Mouse (Mus musculus): ENCODE data around the gene Wdr76. TPM values are rescaled to one million over a fixed set of nuclear protein-coding genes. Genes with fewer than 3 reads are reported as not detected.

Wdr76 gene
- polyA plus RNA-seq, 1 experiment from 2014 or later: 6.9 TPM

- Histone ChIP-seq H3K27ac (ENCODE audit: low read length) (no peak overlapping the region), H3K36me3 (ENCODE audit: control insufficient read depth, insufficient read depth, low read length) (no peaks in the 10 kb centered on the region), H3K4me2 (ENCODE audit: low read depth, low read length) (no peak overlapping the region), H3K9me3 (replicated peaks; ENCODE audit: control insufficient read depth, low read length) (no peaks in the 10 kb centered on the region), H3K4me1 (ENCODE audit: control insufficient read depth, insufficient read depth, low read length) (peaks cover 19% of the 10 kb centered on the region), H3K9ac (ENCODE audit: low read length) (no peak overlapping the region), H3K27me3 (ENCODE audit: control insufficient read depth, insufficient read depth, low read length) (no peaks in the 10 kb centered on the region), H3K4me3 (replicated peaks; ENCODE audit: low read length) (no peak overlapping the region)
- no peak for ATAC-seq (ENCODE audit: insufficient read depth, low FRiP score)
- 59% methylated on average over 13 of the region's 13 CpGs for WGBS
Measured at GRCm38 (mm10) chr2:121583468-121584116, 77.1 kb downstream of the Wdr76 start.

DNA sequence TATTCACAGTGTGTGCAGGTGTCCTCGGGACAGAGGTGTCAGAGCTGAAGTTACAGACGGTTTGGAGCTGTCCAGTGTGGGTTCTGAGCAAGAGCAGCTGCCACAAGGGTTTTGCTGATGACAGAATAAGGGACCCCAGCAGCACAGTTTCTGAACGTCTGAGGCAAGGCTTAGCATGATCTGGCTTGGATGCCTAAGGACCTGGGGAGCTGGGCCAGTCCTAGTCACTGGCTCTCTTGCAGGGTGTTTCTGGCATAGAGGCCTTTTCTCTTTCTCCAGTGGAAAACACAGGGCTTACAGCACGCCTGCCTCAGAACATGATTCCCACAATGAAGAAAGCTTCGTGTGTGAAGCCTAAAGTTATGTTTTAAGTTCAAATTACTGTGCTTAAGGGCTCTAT lies 78.2 kb downstream of the Wdr76 start:
- WGBS: 50% methylated on average over 5 of the region's 5 CpGs
- no peaks in the 10 kb centered on the region for H3K27me3 ChIP-seq (ENCODE audit: control insufficient read depth, insufficient read depth, low read length)
- H3K4me1 ChIP-seq (ENCODE audit: control insufficient read depth, insufficient read depth, low read length): peaks cover 20% of the 10 kb centered on the region
- no peak overlapping the region for H3K27ac ChIP-seq (ENCODE audit: low read length)
- no peak overlapping the region for H3K9ac ChIP-seq (ENCODE audit: low read length)
- no peak for ATAC-seq (ENCODE audit: insufficient read depth, low FRiP score)
- no peaks in the 10 kb centered on the region for H3K36me3 ChIP-seq (ENCODE audit: control insufficient read depth, insufficient read depth, low read length)
- H3K9me3 ChIP-seq (replicated peaks; ENCODE audit: control insufficient read depth, low read length): no peaks in the 10 kb centered on the region
- no peak overlapping the region for H3K4me3 ChIP-seq (replicated peaks; ENCODE audit: low read length)
- no peak overlapping the region for H3K4me2 ChIP-seq (ENCODE audit: low read depth, low read length)

DNA sequence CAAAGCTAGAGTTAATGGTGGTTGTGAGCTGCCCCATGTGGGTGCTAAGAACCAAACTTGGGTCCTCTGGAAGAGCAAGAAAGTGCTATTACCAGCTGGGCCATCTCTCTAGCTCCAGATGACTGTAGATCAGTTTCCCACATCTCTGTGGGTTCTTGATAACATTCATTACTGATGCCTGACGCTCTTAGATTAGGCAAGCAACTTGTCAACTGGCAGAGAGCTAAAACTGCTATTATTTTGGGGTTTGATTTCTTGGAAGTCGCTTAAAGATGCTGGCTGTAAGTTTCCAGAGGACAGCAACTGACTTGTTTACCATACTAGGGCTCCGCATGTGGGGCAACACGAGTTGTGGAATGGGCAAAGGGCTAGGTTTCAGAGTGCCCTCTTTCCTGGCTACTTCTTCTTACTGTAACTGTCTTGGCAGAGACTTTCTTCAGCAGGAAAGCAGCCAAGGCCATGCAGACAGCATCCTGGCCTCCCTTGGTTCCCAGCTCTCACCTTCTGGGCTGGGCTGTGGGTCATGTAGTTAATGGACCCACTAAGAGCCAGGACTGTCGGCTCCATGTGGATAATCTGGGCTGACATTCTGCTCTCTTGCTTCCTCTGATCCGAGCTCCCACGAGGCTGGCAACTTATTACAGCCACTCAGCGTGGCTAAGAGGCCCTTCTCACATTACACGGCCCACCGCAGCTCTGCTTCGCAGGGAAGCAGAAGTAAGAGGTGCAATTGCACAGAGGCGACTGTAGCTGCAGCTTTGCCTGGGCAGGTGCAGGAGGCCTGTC lies 81.2 kb downstream of the Wdr76 start:
- peaks cover 20% of the 10 kb centered on the region for H3K4me1 ChIP-seq (ENCODE audit: control insufficient read depth, insufficient read depth, low read length)
- no peaks in the 10 kb centered on the region for H3K9me3 ChIP-seq (replicated peaks; ENCODE audit: control insufficient read depth, low read length)
- no peak overlapping the region for H3K4me3 ChIP-seq (replicated peaks; ENCODE audit: low read length)
- no peak for ATAC-seq (ENCODE audit: insufficient read depth, low FRiP score)
- H3K4me2 ChIP-seq (ENCODE audit: low read depth, low read length): no peak overlapping the region
- no peak overlapping the region for H3K9ac ChIP-seq (ENCODE audit: low read length)
- no peaks in the 10 kb centered on the region for H3K27me3 ChIP-seq (ENCODE audit: control insufficient read depth, insufficient read depth, low read length)
- WGBS: 34% methylated on average over 12 of the region's 12 CpGs
- H3K36me3 ChIP-seq (ENCODE audit: control insufficient read depth, insufficient read depth, low read length): no peaks in the 10 kb centered on the region
- no peak overlapping the region for H3K27ac ChIP-seq (ENCODE audit: low read length)

GRCm38 (mm10) chr2:121588309-121588694 lies 81.8 kb downstream of the Wdr76 start:
- ATAC-seq (ENCODE audit: insufficient read depth, low FRiP score): no peak

DNA sequence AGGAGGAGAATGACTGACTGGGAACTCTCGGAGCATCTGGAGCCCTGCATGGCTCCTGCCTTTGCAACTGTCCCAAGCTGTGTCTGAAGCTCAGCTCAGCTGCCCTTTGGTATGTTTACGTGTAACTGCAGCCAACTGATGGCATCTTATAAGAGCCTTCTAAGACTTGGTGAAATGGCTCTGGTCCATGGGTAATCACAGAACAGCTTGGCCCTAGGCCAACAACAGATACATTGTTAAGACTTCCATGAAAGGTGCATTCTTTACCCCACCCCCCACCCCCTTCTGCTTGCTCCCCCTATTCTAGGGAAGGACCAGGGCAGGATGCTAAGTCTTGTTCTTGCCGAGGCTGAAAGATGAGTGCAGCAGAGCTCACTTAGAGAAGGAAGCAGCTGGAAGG lies 87.6 kb downstream of the Wdr76 start:
- Histone ChIP-seq H3K4me1 (ENCODE audit: control insufficient read depth, insufficient read depth, low read length) (peaks cover 16% of the 10 kb centered on the region), H3K9me3 (replicated peaks; ENCODE audit: control insufficient read depth, low read length) (no peaks in the 10 kb centered on the region), H3K27me3 (ENCODE audit: control insufficient read depth, insufficient read depth, low read length) (no peaks in the 10 kb centered on the region), H3K4me3 (replicated peaks; ENCODE audit: low read length) (no peak overlapping the region), H3K27ac (ENCODE audit: low read length) (no peak overlapping the region), H3K9ac (ENCODE audit: low read length) (no peak overlapping the region), H3K36me3 (ENCODE audit: control insufficient read depth, insufficient read depth, low read length) (no peaks in the 10 kb centered on the region), H3K4me2 (ENCODE audit: low read depth, low read length) (0 out of 2 replicates have a peak overlapping the region, but pooled peaks have one; percentile 16)
- 38% methylated on average over 3 of the region's 3 CpGs for WGBS
- ATAC-seq (ENCODE audit: insufficient read depth, low FRiP score): no peak

More at GRCm38 (mm10) chr2:121588309-121588694, 81.8 kb downstream of the Wdr76 start:
- Histone ChIP-seq H3K4me3 (replicated peaks; ENCODE audit: low read length) (no peak overlapping the region), H3K4me1 (ENCODE audit: control insufficient read depth, insufficient read depth, low read length) (peaks cover 16% of the 10 kb centered on the region), H3K36me3 (ENCODE audit: control insufficient read depth, insufficient read depth, low read length) (no peaks in the 10 kb centered on the region), H3K9ac (ENCODE audit: low read length) (no peak overlapping the region), H3K27me3 (ENCODE audit: control insufficient read depth, insufficient read depth, low read length) (no peaks in the 10 kb centered on the region), H3K27ac (ENCODE audit: low read length) (no peak overlapping the region), H3K9me3 (replicated peaks; ENCODE audit: control insufficient read depth, low read length) (no peaks in the 10 kb centered on the region), H3K4me2 (ENCODE audit: low read depth, low read length) (no peak overlapping the region)
- 42% methylated on average over 4 of the region's 4 CpGs for WGBS

Other genes starting within 250 kb of the Wdr76 start
- 50.0 and 55.5 TPM in 2 replicates for gene Trp53bp1, start 235.3 kb upstream of the Wdr76 start, polyA plus RNA-seq (2015; fragmentation: Nextera tagmentation; extraction: Ambion mirVana)
- 3.2 and 3.5 TPM in 2 replicates for gene Map1a, start 217.1 kb upstream of the Wdr76 start, polyA plus RNA-seq (2015; fragmentation: Nextera tagmentation; extraction: Ambion mirVana)
- 19.3 and 21.2 TPM in 2 replicates for gene Ppip5k1, start 151.3 kb upstream of the Wdr76 start, polyA plus RNA-seq (2015; fragmentation: Nextera tagmentation; extraction: Ambion mirVana)
- gene Ckmt1, start 149.0 kb upstream of the Wdr76 start, polyA plus RNA-seq (2015; fragmentation: Nextera tagmentation; extraction: Ambion mirVana): 260 and 360 TPM in 2 replicates
- gene Strc, start 119.6 kb upstream of the Wdr76 start, polyA plus RNA-seq (2015; fragmentation: Nextera tagmentation; extraction: Ambion mirVana): not detected in 2 replicates
- gene Pdia3, start 92.9 kb upstream of the Wdr76 start, polyA plus RNA-seq (2015; fragmentation: Nextera tagmentation; extraction: Ambion mirVana): 880 and 909 TPM in 2 replicates
- 1.3 and 1.6 TPM in 2 replicates for gene Catsper2, start 92.9 kb upstream of the Wdr76 start, polyA plus RNA-seq (2015; fragmentation: Nextera tagmentation; extraction: Ambion mirVana)
- 8.7 and 8.8 TPM in 2 replicates for gene Ell3, start 62.4 kb upstream of the Wdr76 start, polyA plus RNA-seq (2015; fragmentation: Nextera tagmentation; extraction: Ambion mirVana)
- gene Serf2, start 57.5 kb upstream of the Wdr76 start, polyA plus RNA-seq (2015; fragmentation: Nextera tagmentation; extraction: Ambion mirVana): 439 and 496 TPM in 2 replicates
- gene Hypk, start 53.4 kb upstream of the Wdr76 start, polyA plus RNA-seq (2015; fragmentation: Nextera tagmentation; extraction: Ambion mirVana): 86.0 and 107 TPM in 2 replicates
- gene Serinc4, start 49.9 kb upstream of the Wdr76 start, polyA plus RNA-seq (2015; fragmentation: Nextera tagmentation; extraction: Ambion mirVana): 0.25 and 0.46 TPM in 2 replicates
- gene Mfap1b, start 32.7 kb upstream of the Wdr76 start, polyA plus RNA-seq (2015; fragmentation: Nextera tagmentation; extraction: Ambion mirVana): 48.6 and 53.4 TPM in 2 replicates
- 25.5 and 28.5 TPM in 2 replicates for gene Mfap1a, start 58 bp upstream of the Wdr76 start, polyA plus RNA-seq (2015; fragmentation: Nextera tagmentation; extraction: Ambion mirVana)